Mouse (Mus musculus): Measurements from ENCODE around the gene Prkab2. TPM values are rescaled to one million over a fixed set of nuclear protein-coding genes. Genes with fewer than 3 reads are reported as not detected.
A peak's percentile ranks its signal among the peaks of the same experiment; 100 is the strongest.

Prkab2 gene
- total RNA-seq (2014; fragmentation: Nextera tagmentation) (5.9 and 10.2 TPM in 2 replicates), total RNA-seq (2017) (4.8 and 5.0 TPM in 2 replicates), polyA plus RNA-seq (2012) (1.3 and 1.8 TPM in 2 replicates)

- DNase-seq (ENCODE audit: low spot score) (peak; percentile 84), ATAC-seq (ENCODE audit: extremely low read depth, insufficient number of reproducible peaks, low FRiP score, poor library complexity, severe bottlenecking) (peak; percentile 92)
- no peak for TF ChIP-seq TAL1 (conservative IDR thresholded peaks at IDR 0.05; ENCODE audit: low read depth, low read length)
- TF ChIP-seq GATA1 (IDR thresholded peaks at IDR 0.05; ENCODE audit: borderline replicate concordance, low read length), result no peak
- no peak for TF ChIP-seq CTCF (IDR thresholded peaks at IDR 0.05; ENCODE audit: low read depth, low read length)
- TF ChIP-seq GATA2 (IDR thresholded peaks at IDR 0.05; ENCODE audit: borderline replicate concordance, low read depth, low read length), result no peak
- TF ChIP-seq POLR2AphosphoS5 (IDR thresholded peaks at IDR 0.05; ENCODE audit: insufficient replicate concordance, low read depth, low read length), result no peak
- 0 out of 2 replicates have a peak, but pooled peaks cover 3% of the 10 kb centered on the region for H3K27me3 ChIP-seq (ENCODE audit: insufficient read depth, low read length)
- peaks cover 24% of the 10 kb centered on the region for H3K4me1 ChIP-seq (ENCODE audit: insufficient read depth, low read depth, low read length)
- peak within 1 kb of the TSS; percentile 94 for H3K4me3 ChIP-seq (ENCODE audit: low read depth, low read length)
- H3K9me3 ChIP-seq (replicated peaks), result no peaks in the 10 kb centered on the region
- peaks cover 13% of the 10 kb centered on the region for H3K36me3 ChIP-seq (replicated peaks)
Measured at GRCm38 (mm10) chr3:97657655-97658411, at the start of gene Prkab2. Gene Prkab2 (plus strand): TSS chr3:97658193.

GRCm38 (mm10) chr3:97609201-97609844 lies 48.7 kb upstream of the Prkab2 start:
- TF ChIP-seq GATA1 (IDR thresholded peaks at IDR 0.05; ENCODE audit: borderline replicate concordance, low read length), result no peak
- no peak for TF ChIP-seq TAL1 (conservative IDR thresholded peaks at IDR 0.05; ENCODE audit: low read depth, low read length)
- no peak for TF ChIP-seq POLR2AphosphoS5 (IDR thresholded peaks at IDR 0.05; ENCODE audit: insufficient replicate concordance, low read depth, low read length)
- TF ChIP-seq CTCF (IDR thresholded peaks at IDR 0.05; ENCODE audit: low read depth, low read length), result peak; percentile 18; the same call in 1 of the 2 replicates
- no peak for TF ChIP-seq GATA2 (IDR thresholded peaks at IDR 0.05; ENCODE audit: borderline replicate concordance, low read depth, low read length)
- H3K36me3 ChIP-seq (replicated peaks), result peaks cover 26% of the 10 kb centered on the region
- H3K27me3 ChIP-seq (ENCODE audit: insufficient read depth, low read length), result 0 out of 2 replicates have a peak, but pooled peaks cover 6% of the 10 kb centered on the region
- peak; percentile 18 for DNase-seq (ENCODE audit: low spot score)
- peak; percentile 24 for ATAC-seq (ENCODE audit: extremely low read depth, insufficient number of reproducible peaks, low FRiP score, poor library complexity, severe bottlenecking)
- H3K9me3 ChIP-seq (replicated peaks), result no peaks in the 10 kb centered on the region
- H3K4me3 ChIP-seq (ENCODE audit: low read depth, low read length), result peak overlapping the region; percentile 80
- H3K4me1 ChIP-seq (ENCODE audit: insufficient read depth, low read depth, low read length), result peaks cover 20% of the 10 kb centered on the region

GRCm38 (mm10) chr3:97609845-97610410 lies 48.1 kb upstream of the Prkab2 start, which contains the start of gene Chd1l:
Gene Chd1l (minus strand): TSS chr3:97610203.
- no peak for TF ChIP-seq TAL1 (conservative IDR thresholded peaks at IDR 0.05; ENCODE audit: low read depth, low read length)
- peak; percentile 81 for TF ChIP-seq CTCF (IDR thresholded peaks at IDR 0.05; ENCODE audit: low read depth, low read length)
- Histone ChIP-seq H3K9me3 (replicated peaks) (no peaks in the 10 kb centered on the region), H3K27me3 (ENCODE audit: insufficient read depth, low read length) (0 out of 2 replicates have a peak, but pooled peaks cover 6% of the 10 kb centered on the region), H3K4me3 (ENCODE audit: low read depth, low read length) (peak within 1 kb of the TSS; percentile 80), H3K36me3 (replicated peaks) (peaks cover 22% of the 10 kb centered on the region), H3K4me1 (ENCODE audit: insufficient read depth, low read depth, low read length) (peaks cover 20% of the 10 kb centered on the region)
- ATAC-seq (ENCODE audit: extremely low read depth, insufficient number of reproducible peaks, low FRiP score, poor library complexity, severe bottlenecking) (peak; percentile 72), DNase-seq (ENCODE audit: low spot score) (peak; percentile 82)

- TF ChIP-seq POLR2AphosphoS5 (IDR thresholded peaks at IDR 0.05; ENCODE audit: insufficient replicate concordance, low read depth, low read length), result no peak
- no peak for TF ChIP-seq GATA2 (IDR thresholded peaks at IDR 0.05; ENCODE audit: borderline replicate concordance, low read depth, low read length)
- no peak for TF ChIP-seq GATA1 (IDR thresholded peaks at IDR 0.05; ENCODE audit: borderline replicate concordance, low read length)
- no peak for TF ChIP-seq TAL1 (conservative IDR thresholded peaks at IDR 0.05; ENCODE audit: low read depth, low read length)
- TF ChIP-seq CTCF (IDR thresholded peaks at IDR 0.05; ENCODE audit: low read depth, low read length), result no peak
Measured at GRCm38 (mm10) chr3:97611021-97611420, 47.0 kb upstream of the Prkab2 start.

GRCm38 (mm10) chr3:97615154-97615553 lies 42.8 kb upstream of the Prkab2 start:
- H3K9me3 ChIP-seq (replicated peaks), result no peaks in the 10 kb centered on the region
- H3K27me3 ChIP-seq (ENCODE audit: insufficient read depth, low read length), result peaks cover 12% of the 10 kb centered on the region
- peaks cover 9% of the 10 kb centered on the region for H3K4me1 ChIP-seq (ENCODE audit: insufficient read depth, low read depth, low read length)
- no peaks in the 10 kb centered on the region for H3K36me3 ChIP-seq (replicated peaks)
- H3K4me3 ChIP-seq (ENCODE audit: low read depth, low read length), result no peak overlapping the region
- ATAC-seq (ENCODE audit: extremely low read depth, insufficient number of reproducible peaks, low FRiP score, poor library complexity, severe bottlenecking), result no peak
- no peak for TF ChIP-seq TAL1 (conservative IDR thresholded peaks at IDR 0.05; ENCODE audit: low read depth, low read length)
- TF ChIP-seq GATA1 (IDR thresholded peaks at IDR 0.05; ENCODE audit: borderline replicate concordance, low read length), result no peak
- TF ChIP-seq POLR2AphosphoS5 (IDR thresholded peaks at IDR 0.05; ENCODE audit: insufficient replicate concordance, low read depth, low read length), result no peak
- no peak for TF ChIP-seq GATA2 (IDR thresholded peaks at IDR 0.05; ENCODE audit: borderline replicate concordance, low read depth, low read length)
- no peak for TF ChIP-seq CTCF (IDR thresholded peaks at IDR 0.05; ENCODE audit: low read depth, low read length)
- DNase-seq (ENCODE audit: low spot score), result no peak

More at GRCm38 (mm10) chr3:97611021-97611420, 47.0 kb upstream of the Prkab2 start:
- H3K4me3 ChIP-seq (ENCODE audit: low read depth, low read length), result no peak overlapping the region
- DNase-seq (ENCODE audit: low spot score) (no peak), ATAC-seq (ENCODE audit: extremely low read depth, insufficient number of reproducible peaks, low FRiP score, poor library complexity, severe bottlenecking) (no peak)
- H3K9me3 ChIP-seq (replicated peaks), result no peaks in the 10 kb centered on the region
- peaks cover 11% of the 10 kb centered on the region for H3K36me3 ChIP-seq (replicated peaks)
- H3K27me3 ChIP-seq (ENCODE audit: insufficient read depth, low read length), result 0 out of 2 replicates have a peak, but pooled peaks cover 6% of the 10 kb centered on the region
- peaks cover 20% of the 10 kb centered on the region for H3K4me1 ChIP-seq (ENCODE audit: insufficient read depth, low read depth, low read length)

GRCm38 (mm10) chr3:97615933-97616332 lies 42.1 kb upstream of the Prkab2 start:
- no peak for DNase-seq (ENCODE audit: low spot score)
- Histone ChIP-seq H3K9me3 (replicated peaks) (no peaks in the 10 kb centered on the region), H3K4me3 (ENCODE audit: low read depth, low read length) (no peak overlapping the region), H3K27me3 (ENCODE audit: insufficient read depth, low read length) (peaks cover 12% of the 10 kb centered on the region), H3K4me1 (ENCODE audit: insufficient read depth, low read depth, low read length) (peaks cover 4% of the 10 kb centered on the region; the same call in 1 of the 2 replicates), H3K36me3 (replicated peaks) (no peaks in the 10 kb centered on the region)
- no peak for ATAC-seq (ENCODE audit: extremely low read depth, insufficient number of reproducible peaks, low FRiP score, poor library complexity, severe bottlenecking)
- no peak for TF ChIP-seq GATA2 (IDR thresholded peaks at IDR 0.05; ENCODE audit: borderline replicate concordance, low read depth, low read length)
- TF ChIP-seq GATA1 (IDR thresholded peaks at IDR 0.05; ENCODE audit: borderline replicate concordance, low read length), result no peak
- no peak for TF ChIP-seq POLR2AphosphoS5 (IDR thresholded peaks at IDR 0.05; ENCODE audit: insufficient replicate concordance, low read depth, low read length)
- TF ChIP-seq TAL1 (conservative IDR thresholded peaks at IDR 0.05; ENCODE audit: low read depth, low read length), result no peak
- TF ChIP-seq CTCF (IDR thresholded peaks at IDR 0.05; ENCODE audit: low read depth, low read length), result no peak
